Mouse (Mus musculus) brain, embryonic 14.5 days (tissue): Measurements from ENCODE around the gene Fcho1. TPM values are rescaled to one million over a fixed set of nuclear protein-coding genes. Genes with fewer than 3 reads are reported as not detected.

Source experiments
- DNase-seq: peaks from one replicate; pipeline ENCODE4 v3.0.0-alpha.2; 2011; ENCODE audit warnings: low read depth
- CTCF ChIP-seq: fragments of 200-500 bp; IDR thresholded peaks from 2 replicates; pipeline ENCODE4 v1.5.1; 2012; ENCODE audit warnings: inconsistent platforms, mild to moderate bottlenecking, moderate library complexity, borderline replicate concordance; ENCODE audit not compliant: insufficient read depth, insufficient read length; ENCODE audit errors: extremely low read depth
- POLR2A ChIP-seq: fragments of 200-500 bp; IDR thresholded peaks from 2 replicates; pipeline ENCODE4 v1.6.1; 2012; ENCODE audit warnings: mild to moderate bottlenecking, inconsistent platforms, borderline replicate concordance; ENCODE audit not compliant: poor library complexity, insufficient read depth, insufficient read length, severe bottlenecking; ENCODE audit errors: extremely low read depth
- polyA plus RNA-seq: library from polyadenylated mRNA; depleted of rRNA; stranded (reverse); fragments of >200 nt; gene quantifications from 2 replicates; pipeline ENCODE4 v1.2.3, GENCODE M21; 2012

Gene Fcho1
- polyA plus RNA-seq, 1 experiment: 146 TPM

- TF ChIP-seq CTCF: peak; percentile 60
- TF ChIP-seq POLR2A: no peak
- peak; percentile 69 for DNase-seq
Measured at GRCm38 (mm10) chr8:71731652-71732230, 6.2 kb upstream of the Fcho1 start.

GRCm38 (mm10) chr8:71728826-71729620, 3.5 kb upstream of the Fcho1 start:
- no peak for TF ChIP-seq POLR2A
- TF ChIP-seq CTCF: no peak
- peak; percentile 63 for DNase-seq

GRCm38 (mm10) chr8:71728240-71728785, 2.8 kb upstream of the Fcho1 start:
- peak; percentile 82 for DNase-seq
- TF ChIP-seq CTCF (no peak), POLR2A (no peak)

- no peak for TF ChIP-seq POLR2A
- TF ChIP-seq CTCF: no peak
- no peak for DNase-seq
Measured at GRCm38 (mm10) chr8:71724389-71724788, 1.1 kb downstream of the Fcho1 start.

GRCm38 (mm10) chr8:71723047-71723551, 2.4 kb downstream of the Fcho1 start:
- TF ChIP-seq POLR2A (no peak), CTCF (no peak)

GRCm38 (mm10) chr8:71719928-71720457, 5.5 kb downstream of the Fcho1 start:
- TF ChIP-seq CTCF (no peak), POLR2A (no peak)

More at GRCm38 (mm10) chr8:71723047-71723551, 2.4 kb downstream of the Fcho1 start:
- no peak for DNase-seq

GRCm38 (mm10) chr8:71719218-71719617, 6.3 kb downstream of the Fcho1 start:
- TF ChIP-seq CTCF (no peak), POLR2A (no peak)
- peak; percentile 88 for DNase-seq

More at GRCm38 (mm10) chr8:71719928-71720457, 5.5 kb downstream of the Fcho1 start:
- peak; percentile 98 for DNase-seq

GRCm38 (mm10) chr8:71718252-71718651, 7.3 kb downstream of the Fcho1 start:
- TF ChIP-seq CTCF (no peak), POLR2A (no peak)
- DNase-seq: peak; percentile 47

- TF ChIP-seq POLR2A (no peak), CTCF (no peak)
- DNase-seq: no peak
Measured at GRCm38 (mm10) chr8:71717096-71717495, 8.4 kb downstream of the Fcho1 start.

GRCm38 (mm10) chr8:71716561-71717053, 8.9 kb downstream of the Fcho1 start:
- TF ChIP-seq POLR2A (no peak), CTCF (no peak)
- no peak for DNase-seq

GRCm38 (mm10) chr8:71715531-71715930, 10.0 kb downstream of the Fcho1 start:
- DNase-seq: no peak
- TF ChIP-seq CTCF: no peak
- TF ChIP-seq POLR2A: no peak
